Mouse (Mus musculus) heart, postnatal 0 days (tissue): ENCODE measurements around the gene Tm2d1. TPM values are rescaled to one million over a fixed set of nuclear protein-coding genes. Genes with fewer than 3 reads are reported as not detected.

Experiments
- ATAC-seq: fragments of 200-750 bp; cut with Nextera tagmentation; 2 replicates; pipeline ENCODE4 v1.8.0; 2017; ENCODE audit warnings: low read depth, moderate number of reproducible peaks, moderate library complexity; ENCODE audit not compliant: insufficient read depth
- DNase-seq: peaks from one replicate; pipeline ENCODE4 v3.0.0-alpha.2; 2016; ENCODE audit warnings: low spot score
- H3K27ac ChIP-seq: fragments of 300-500 bp; sonication (generic); 2 replicates; pipeline ENCODE4 v1.5.1; 2014; ENCODE audit warnings: low read depth, mild to moderate bottlenecking
- H3K27me3 ChIP-seq: fragments of 300-500 bp; sonication (generic); 2 replicates; pipeline ENCODE4 v1.6.1; 2014; ENCODE audit warnings: low read length, mixed read lengths; ENCODE audit not compliant: control insufficient read depth, insufficient read depth
- H3K36me3 ChIP-seq: fragments of 300-500 bp; sonication (generic); replicated peaks from 2 replicates; pipeline ENCODE4 v1.6.1; 2014; ENCODE audit warnings: low read length, mixed read lengths; ENCODE audit not compliant: control insufficient read depth, insufficient read depth
- H3K4me1 ChIP-seq: fragments of 300-500 bp; sonication (generic); 2 replicates; pipeline ENCODE4 v1.6.1; 2014; ENCODE audit warnings: antibody characterized with exemption; ENCODE audit not compliant: control insufficient read depth, insufficient read depth
- H3K4me2 ChIP-seq: fragments of 300-500 bp; sonication (generic); 2 replicates; pipeline ENCODE4 v1.6.1; 2014; ENCODE audit warnings: low read depth, mild to moderate bottlenecking, low read length, moderate library complexity
- H3K4me3 ChIP-seq: fragments of 300-500 bp; sonication (generic); 2 replicates; pipeline ENCODE4 v1.5.1; 2014; ENCODE audit warnings: low read depth, low read length
- H3K9ac ChIP-seq: fragments of 300-500 bp; sonication (generic); replicated peaks from 2 replicates; pipeline ENCODE4 v1.6.1; 2014; ENCODE audit warnings: low read depth, low read length, mixed read lengths
- H3K9me3 ChIP-seq: fragments of 300-500 bp; sonication (generic); replicated peaks from 2 replicates; pipeline ENCODE4 v1.6.1; 2016; ENCODE audit warnings: low read length; ENCODE audit not compliant: control insufficient read depth
- CTCF ChIP-seq: IDR thresholded peaks from 2 replicates; pipeline ENCODE4 v1.5.1; 2016; ENCODE audit warnings: antibody characterized with exemption, control low read depth, low read depth
- EP300 ChIP-seq: IDR thresholded peaks from 2 replicates; pipeline ENCODE4 v1.6.1; 2016; ENCODE audit warnings: antibody characterized with exemption, low read depth
- WGBS: fragments of 180-500 bp; shearing (Covaris S2); extraction: QIAGEN DNeasy Blood & Tissue Kit; methylation state at CpG from one replicate; pipeline ENCODE4 v1.1.7; 2014; 5-methylcytosine and 5-hydroxymethylcytosine counted together
- polyA plus RNA-seq: library from polyadenylated mRNA; unstranded; fragments of >200 nt; fragmentation: Nextera tagmentation; extraction: Ambion mirVana; gene quantifications from 2 replicates; pipeline ENCODE4 v1.2.1, GENCODE M21; 2015
- total RNA-seq: library from RNA; depleted of rRNA; stranded (reverse); fragments of >200 nt; gene quantifications from 2 replicates; pipeline ENCODE4 v1.2.3, GENCODE M21; 2014; ENCODE audit warnings: low replicate concordance

Gene Tm2d1
- total and polyA plus RNA-seq, 2 experiments from 2014 or later, result 59.4 to 129 TPM

DNA sequence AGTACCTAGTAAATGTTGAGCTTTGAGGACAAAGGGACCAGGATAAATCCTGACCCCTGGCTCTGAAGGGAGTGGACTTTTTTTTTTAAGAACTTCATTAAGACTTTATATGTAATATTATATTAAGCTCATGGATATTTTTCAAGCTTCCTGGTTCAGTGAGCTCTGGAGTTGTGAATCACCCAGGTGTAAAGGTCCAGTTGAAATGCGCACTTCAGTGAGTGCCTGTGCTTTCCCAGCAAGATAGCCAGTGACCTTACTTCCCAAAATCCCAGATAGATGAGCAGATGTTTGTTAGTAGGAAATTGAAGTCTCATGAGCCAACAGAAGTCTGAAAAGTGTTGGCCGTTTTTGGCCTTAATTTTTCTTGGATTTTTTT is 18.5 kb upstream of the Tm2d1 start:
- Histone ChIP-seq H3K27ac (peak overlapping the region; percentile 32; the same call in 1 of the 2 replicates), H3K4me1 (peaks cover 3% of the 10 kb centered on the region; the same call in 1 of the 2 replicates), H3K4me2 (no peak overlapping the region), H3K27me3 (no peaks in the 10 kb centered on the region), H3K9ac (no peak overlapping the region), H3K9me3 (no peaks in the 10 kb centered on the region), H3K36me3 (no peaks in the 10 kb centered on the region), H3K4me3 (no peak overlapping the region)
- TF ChIP-seq CTCF, result no peak
- no peak for TF ChIP-seq EP300
- no peak for DNase-seq
- ATAC-seq, result no peak
- 62% methylated on average over 2 of the region's 2 CpGs for WGBS

DNA sequence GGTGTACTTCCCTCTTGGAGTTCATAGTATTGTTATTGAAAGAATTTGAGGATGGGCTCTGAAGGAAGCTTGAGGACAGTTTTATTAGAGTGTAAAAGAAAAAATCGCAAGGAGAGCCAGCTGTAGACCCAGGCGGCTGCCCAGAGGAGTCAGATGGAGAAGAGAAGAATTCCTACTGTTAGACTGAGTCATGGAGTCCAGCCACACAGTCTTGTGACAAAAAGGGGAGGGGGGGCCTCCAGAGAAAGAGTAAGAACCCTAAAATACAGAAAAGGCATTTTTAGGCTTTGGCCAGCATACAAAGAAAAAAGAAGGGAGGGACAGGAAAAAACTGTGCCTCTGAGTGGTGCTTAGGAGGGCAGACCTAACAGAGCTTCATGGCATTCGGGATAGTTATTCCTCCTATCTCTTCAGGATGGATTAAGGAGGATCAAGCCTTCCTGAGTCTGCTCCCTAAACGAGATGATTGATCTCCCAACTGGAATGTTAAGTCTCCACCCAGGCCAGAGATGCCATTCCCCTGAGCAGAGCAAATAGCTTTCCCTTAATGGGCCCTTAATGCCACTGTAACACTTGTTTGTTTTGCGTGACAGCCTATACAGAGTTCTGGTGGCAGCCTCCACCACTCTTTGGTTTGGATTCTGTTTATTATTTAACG is 17.9 kb upstream of the Tm2d1 start:
- Histone ChIP-seq H3K36me3 (no peaks in the 10 kb centered on the region), H3K4me3 (no peak overlapping the region), H3K9ac (no peak overlapping the region), H3K4me1 (peaks cover 3% of the 10 kb centered on the region; the same call in 1 of the 2 replicates), H3K9me3 (no peaks in the 10 kb centered on the region), H3K27me3 (no peaks in the 10 kb centered on the region), H3K4me2 (no peak overlapping the region), H3K27ac (peak overlapping the region; percentile 32; the same call in 1 of the 2 replicates)
- TF ChIP-seq CTCF (no peak), EP300 (no peak)
- DNase-seq (peak; percentile 20), ATAC-seq (no peak)
- 33% methylated on average over 6 of the region's 6 CpGs for WGBS

DNA sequence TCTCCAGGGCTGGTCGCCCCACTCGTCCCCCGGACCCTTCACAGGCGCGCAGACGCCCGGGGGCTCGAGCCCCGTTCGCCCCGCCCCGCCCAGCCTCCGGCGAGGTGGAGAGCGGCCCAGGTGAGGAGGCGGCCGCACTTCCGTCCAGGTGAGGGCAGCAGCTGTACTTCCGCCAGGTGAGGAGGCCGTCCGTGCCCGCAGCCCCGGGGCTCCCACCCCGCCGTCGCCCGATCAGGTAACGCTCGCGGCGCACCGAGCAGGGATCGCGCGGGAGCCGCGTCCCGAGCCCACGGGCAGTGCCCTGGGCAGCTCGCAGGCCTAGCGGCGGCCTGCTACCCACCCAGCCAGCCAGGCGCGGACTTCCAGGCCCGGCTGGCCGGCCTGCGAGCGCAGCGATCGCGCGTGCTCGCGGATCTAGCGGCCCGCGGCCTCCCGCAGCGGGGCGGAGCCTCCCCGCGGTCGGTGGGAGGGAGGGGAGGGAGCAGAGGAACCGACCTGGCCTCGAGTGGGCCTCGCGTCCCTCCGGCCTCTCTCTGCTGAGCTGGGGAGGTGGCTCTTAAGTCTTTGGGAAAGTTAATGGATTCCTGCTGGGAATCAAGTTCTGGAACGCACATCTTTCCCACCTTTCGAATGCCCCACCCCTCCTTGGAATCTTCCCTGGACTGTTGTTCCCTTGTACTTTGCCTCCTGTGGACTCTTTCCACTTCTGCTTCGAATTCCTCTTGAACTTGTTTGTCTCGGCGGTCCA is 12.8 kb upstream of the Tm2d1 start, which contains the start of gene Patj:
Patj (plus strand) TSS at position 96 of the 748 bp plus-strand sequence.
- Histone ChIP-seq H3K4me2 (peak within 1 kb of the TSS; percentile 98), H3K9ac (peak within 1 kb of the TSS; percentile 94), H3K9me3 (no peaks in the 10 kb centered on the region), H3K27ac (peak within 1 kb of the TSS; percentile 73), H3K36me3 (no peaks in the 10 kb centered on the region), H3K4me1 (peaks cover 3% of the 10 kb centered on the region; the same call in 1 of the 2 replicates), H3K4me3 (peak within 1 kb of the TSS; percentile 78), H3K27me3 (no peaks in the 10 kb centered on the region)
- no peak for TF ChIP-seq CTCF
- no peak for TF ChIP-seq EP300
- ATAC-seq, result peak; percentile 87
- DNase-seq, result peak; percentile 40
- 1% methylated on average over 61 of the region's 73 CpGs for WGBS

DNA sequence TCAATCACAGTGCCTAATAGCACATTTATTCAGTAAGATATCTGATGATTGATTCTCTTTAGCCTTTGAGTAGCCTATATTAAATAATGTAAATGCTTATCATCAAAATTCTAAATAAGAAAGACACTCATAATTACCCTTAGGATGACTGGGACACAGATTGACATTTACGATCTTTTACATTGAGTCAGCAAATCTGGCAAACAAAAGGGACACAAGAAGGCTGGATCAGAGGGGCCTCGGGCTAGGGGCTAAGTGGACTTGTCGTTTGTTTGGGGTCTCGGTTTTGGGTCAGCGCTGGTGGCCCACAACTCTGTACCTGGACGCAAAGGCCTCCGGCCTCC is 12.2 kb upstream of the Tm2d1 start:
- no peak for TF ChIP-seq EP300
- TF ChIP-seq CTCF, result no peak
- 4% methylated on average over 7 of the region's 7 CpGs for WGBS
- Histone ChIP-seq H3K9ac (peak overlapping the region; percentile 94), H3K4me1 (peaks cover 3% of the 10 kb centered on the region; the same call in 1 of the 2 replicates), H3K4me2 (peak overlapping the region; percentile 98), H3K4me3 (peak overlapping the region; percentile 78), H3K27me3 (no peaks in the 10 kb centered on the region), H3K27ac (peak overlapping the region; percentile 73; the same call in 1 of the 2 replicates), H3K9me3 (no peaks in the 10 kb centered on the region), H3K36me3 (no peaks in the 10 kb centered on the region)
- ATAC-seq (no peak), DNase-seq (peak; percentile 9)

DNA sequence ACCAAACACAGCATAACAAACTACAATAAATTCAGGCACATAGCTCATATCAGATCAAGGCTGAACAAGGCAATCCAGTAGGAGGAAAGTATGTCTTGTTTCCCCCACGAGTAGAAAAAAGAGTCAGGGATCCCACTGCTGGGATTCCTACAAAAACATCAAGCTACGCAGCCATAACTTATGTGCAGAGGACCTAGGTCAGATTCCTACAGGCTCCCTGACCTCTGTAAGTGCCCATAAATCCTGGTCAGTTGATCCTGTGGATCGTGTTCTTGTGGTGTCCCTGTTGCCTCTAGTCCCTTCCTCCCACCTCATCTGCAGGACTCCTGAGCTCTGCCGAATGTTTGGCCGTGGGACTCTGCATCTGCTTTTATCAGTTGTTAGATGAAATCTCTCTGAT is 1.9 kb upstream of the Tm2d1 start:
- DNase-seq, result no peak
- Histone ChIP-seq H3K36me3 (no peaks in the 10 kb centered on the region), H3K27ac (no peak overlapping the region), H3K9ac (no peak overlapping the region), H3K4me2 (no peak overlapping the region), H3K4me3 (no peak overlapping the region), H3K27me3 (0 out of 2 replicates have a peak, but pooled peaks cover 3% of the 10 kb centered on the region), H3K9me3 (no peaks in the 10 kb centered on the region), H3K4me1 (0 out of 2 replicates have a peak, but pooled peaks cover 4% of the 10 kb centered on the region)
- TF ChIP-seq EP300, result no peak
- TF ChIP-seq CTCF, result no peak
- 47% methylated on average over 5 of the region's 5 CpGs for WGBS
- no peak for ATAC-seq
